Mouse (Mus musculus): ENCODE results near the gene Alkbh5.

DNA sequence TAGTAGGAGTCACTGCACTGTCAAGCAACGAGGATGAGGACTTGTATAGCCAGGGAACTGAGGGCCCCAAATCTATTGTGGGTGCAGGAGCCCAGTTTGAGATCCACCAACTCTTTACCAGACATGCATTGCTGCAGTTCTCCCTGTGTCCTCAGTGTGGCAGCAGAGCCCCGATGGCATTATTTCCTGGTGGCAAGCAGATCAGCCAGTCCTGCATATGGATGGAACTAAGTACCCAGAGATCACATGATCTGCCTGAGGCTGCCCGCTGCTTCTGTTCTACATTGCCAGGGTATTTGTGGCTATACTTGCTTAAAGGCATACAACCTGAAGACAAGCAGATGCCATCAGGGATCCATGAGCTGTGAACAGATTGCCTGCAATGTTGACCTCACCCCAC lies 23.2 kb downstream of the Alkbh5 start:
- no peak for TF ChIP-seq CHD2 (IDR thresholded peaks at IDR 0.05; ENCODE audit: low read length)
- no peak for TF ChIP-seq POLR2A (IDR thresholded peaks at IDR 0.05; ENCODE audit: low read depth, low read length)
- peak; percentile 86 to 100 for TF ChIP-seq CTCF (conservative IDR thresholded peaks at IDR 0.05 in 1 of 2, IDR thresholded peaks at IDR 0.05 in 1 of 2; ENCODE audit: low read depth in 2 of 2, low read length in 2 of 2)
- TF ChIP-seq HCFC1 (IDR thresholded peaks at IDR 0.05; ENCODE audit: low read depth, low read length), result no peak

Measured in CH12.LX (cell line).